Mouse (Mus musculus): Measurements from ENCODE around the gene Psenen. TPM values are rescaled to one million over a fixed set of nuclear protein-coding genes. Genes with fewer than 3 reads are reported as not detected.

Psenen gene
- polyA plus RNA-seq, 1 experiment from 2014 or later, result 126 TPM

DNA sequence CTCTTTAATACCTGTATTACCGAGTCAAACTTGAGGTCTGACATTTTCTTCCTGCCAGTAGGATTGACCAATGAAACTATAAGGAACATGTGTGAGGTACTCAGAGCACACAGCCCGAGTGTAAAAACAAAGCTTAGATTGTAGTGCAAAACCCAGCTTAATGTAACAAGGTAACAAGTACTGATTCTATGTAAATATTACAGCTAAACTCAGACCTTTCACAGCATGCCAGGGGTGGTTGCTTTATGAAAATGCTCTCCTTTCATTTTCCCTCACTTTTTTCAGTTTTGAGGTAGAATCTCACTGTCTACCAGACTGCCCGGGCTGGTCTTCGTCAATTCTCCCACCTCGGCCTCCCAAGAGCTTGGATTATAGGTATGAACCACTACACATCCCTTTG is 32.7 kb upstream of the Psenen start:
- Histone ChIP-seq H3K36me3 (replicated peaks) (no peaks in the 10 kb centered on the region), H3K4me1 (peaks cover 25% of the 10 kb centered on the region), H3K9me3 (no peaks in the 10 kb centered on the region), H3K27me3 (ENCODE audit: poor library complexity, severe bottlenecking) (no peaks in the 10 kb centered on the region), H3K27ac (no peak overlapping the region), H3K4me3 (no peak overlapping the region)
- DNase-seq (ENCODE audit: extremely low spot score, low spot score), result no peak
- WGBS, result 87% methylated on average over 5 of the region's 5 CpGs

DNA sequence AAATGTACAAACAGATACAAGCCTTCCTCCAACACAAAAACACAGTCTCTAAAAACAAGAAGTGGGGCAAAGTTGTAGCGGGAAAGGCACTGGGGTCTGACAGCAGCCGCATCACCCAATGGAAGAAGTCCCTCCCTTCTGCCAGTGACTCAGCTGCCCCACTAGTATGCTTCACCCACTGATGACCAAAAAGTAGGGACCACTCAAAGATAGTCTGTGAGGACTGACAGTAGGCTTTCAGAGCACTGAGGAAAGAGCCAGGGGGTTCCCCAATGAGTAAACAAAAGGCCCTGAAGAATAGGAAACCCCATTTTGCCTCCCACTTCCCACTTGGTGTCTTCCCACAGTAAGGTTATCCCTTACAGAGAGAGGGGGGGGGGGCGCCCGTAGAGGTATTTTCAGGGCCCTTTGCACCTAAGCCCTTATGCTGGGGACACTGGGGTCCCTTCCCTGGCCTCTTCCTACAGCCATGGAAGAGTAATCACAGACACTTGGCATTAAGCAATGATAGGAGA is 31.1 kb upstream of the Psenen start:
- WGBS, result 65% methylated on average over 4 of the region's 4 CpGs
- Histone ChIP-seq H3K36me3 (replicated peaks) (no peaks in the 10 kb centered on the region), H3K4me1 (peaks cover 24% of the 10 kb centered on the region), H3K4me3 (no peak overlapping the region), H3K27ac (no peak overlapping the region), H3K9me3 (no peaks in the 10 kb centered on the region), H3K27me3 (ENCODE audit: poor library complexity, severe bottlenecking) (no peaks in the 10 kb centered on the region)
- no peak for DNase-seq (ENCODE audit: extremely low spot score, low spot score)

DNA sequence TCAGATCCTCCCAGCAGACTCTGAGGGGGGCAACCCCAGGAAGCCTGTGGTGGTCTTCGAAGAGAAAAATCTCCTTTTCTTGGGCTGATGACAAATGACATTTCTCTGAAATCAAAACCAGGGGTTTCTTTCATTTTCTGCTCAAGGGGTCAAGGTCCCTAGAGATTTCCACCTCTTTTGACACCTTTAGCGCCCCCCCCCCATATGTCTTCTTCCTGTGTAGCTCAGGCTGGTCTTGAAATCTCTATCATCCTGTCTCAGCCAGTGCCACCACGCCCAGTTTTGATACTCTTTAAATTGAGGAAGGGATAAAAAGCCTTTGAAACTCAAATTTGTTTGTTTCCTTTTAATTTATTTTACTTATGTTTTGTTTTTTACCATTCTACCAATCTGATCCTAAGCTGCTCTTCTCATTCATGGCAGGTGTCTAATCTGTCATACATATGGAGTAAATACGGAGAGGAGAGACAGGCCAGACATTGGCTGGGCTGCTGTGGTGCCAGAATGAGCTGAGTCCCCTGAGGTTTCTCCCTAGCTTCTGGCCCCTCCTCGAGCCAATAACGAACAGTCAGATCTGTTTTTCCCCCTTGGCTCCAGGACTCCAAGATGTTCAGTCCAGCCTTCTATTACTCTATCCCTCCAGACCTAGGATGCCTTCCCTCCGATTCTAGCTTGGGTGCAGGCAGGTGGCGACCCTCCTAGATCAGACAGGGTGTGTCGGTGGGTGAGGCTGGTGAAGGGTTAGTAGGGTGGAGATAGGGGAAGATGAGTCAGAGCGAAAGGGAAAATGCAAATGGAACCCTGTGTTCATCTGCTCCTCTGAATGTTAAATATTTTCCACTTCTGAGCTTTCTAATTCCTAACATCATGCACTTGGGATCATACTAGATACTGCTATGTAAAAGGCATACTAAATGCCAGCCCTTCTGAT is 30.4 kb upstream of the Psenen start:
- Histone ChIP-seq H3K27me3 (ENCODE audit: poor library complexity, severe bottlenecking) (no peaks in the 10 kb centered on the region), H3K9me3 (no peaks in the 10 kb centered on the region), H3K4me3 (no peak overlapping the region), H3K27ac (no peak overlapping the region), H3K4me1 (peaks cover 26% of the 10 kb centered on the region), H3K36me3 (replicated peaks) (no peaks in the 10 kb centered on the region)
- no peak for DNase-seq (ENCODE audit: extremely low spot score, low spot score)
- WGBS, result 87% methylated on average over 10 of the region's 10 CpGs

DNA sequence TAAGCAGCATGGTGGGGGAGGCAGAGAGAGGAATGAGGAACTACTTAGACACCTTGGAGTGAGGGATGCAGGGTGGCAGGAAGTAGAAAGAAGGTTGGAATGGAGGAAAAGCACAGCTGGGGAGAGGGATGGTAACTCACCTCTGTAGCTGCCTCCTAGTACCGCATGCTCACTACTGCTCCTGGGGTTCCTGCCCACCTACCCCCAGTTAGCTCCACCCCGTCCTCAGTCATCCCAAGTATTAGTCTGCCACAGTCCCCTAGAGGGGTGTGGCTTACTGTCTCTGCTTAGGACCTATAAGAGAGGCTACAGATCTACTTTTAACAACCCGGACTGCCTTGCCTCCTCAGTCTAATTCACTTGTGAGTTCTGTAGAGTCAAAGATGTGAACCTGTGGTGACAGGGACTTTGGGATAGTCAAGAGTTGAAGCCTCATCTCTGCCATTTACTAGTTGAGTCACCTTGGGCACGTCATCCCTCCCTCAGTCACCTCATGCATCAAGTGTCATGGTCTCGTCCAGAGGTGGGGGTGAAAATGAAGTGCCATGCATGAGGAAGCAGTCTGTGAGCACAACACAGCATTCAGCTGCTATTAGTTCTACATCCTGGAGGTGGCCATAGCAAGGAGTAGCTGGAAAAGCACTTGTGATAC is 29.5 kb upstream of the Psenen start:
- DNase-seq (ENCODE audit: extremely low spot score, low spot score), result no peak
- 65% methylated on average over 5 of the region's 5 CpGs for WGBS
- H3K27ac ChIP-seq, result no peak overlapping the region
- H3K27me3 ChIP-seq (ENCODE audit: poor library complexity, severe bottlenecking), result no peaks in the 10 kb centered on the region
- H3K9me3 ChIP-seq, result no peaks in the 10 kb centered on the region
- H3K4me3 ChIP-seq, result no peak overlapping the region
- H3K4me1 ChIP-seq, result peaks cover 26% of the 10 kb centered on the region
- no peaks in the 10 kb centered on the region for H3K36me3 ChIP-seq (replicated peaks)

DNA sequence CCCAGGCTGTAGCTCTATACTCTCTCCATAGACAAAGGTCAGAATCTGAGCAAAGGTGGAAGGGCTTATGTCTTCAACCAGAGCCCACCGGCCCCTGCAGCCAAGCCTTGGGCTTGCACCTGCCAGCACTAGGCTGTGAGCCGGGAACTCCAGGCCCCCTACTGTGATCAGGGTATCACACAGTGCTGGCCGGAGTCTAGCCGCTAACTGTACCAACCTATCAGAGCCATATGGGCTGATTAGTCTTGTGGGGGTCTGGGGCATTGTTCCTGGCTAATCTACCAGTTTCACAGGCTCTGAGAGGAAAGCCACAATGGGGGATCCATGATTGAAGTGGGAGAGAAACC is 28.2 kb upstream of the Psenen start:
- no peaks in the 10 kb centered on the region for H3K9me3 ChIP-seq
- DNase-seq (ENCODE audit: extremely low spot score, low spot score), result no peak
- H3K4me1 ChIP-seq, result peaks cover 38% of the 10 kb centered on the region
- peak overlapping the region; percentile 9; the same call in 1 of the 2 replicates for H3K27ac ChIP-seq
- no peak overlapping the region for H3K4me3 ChIP-seq
- peaks cover 4% of the 10 kb centered on the region for H3K36me3 ChIP-seq (replicated peaks)
- 37% methylated on average over 4 of the region's 4 CpGs for WGBS
- no peaks in the 10 kb centered on the region for H3K27me3 ChIP-seq (ENCODE audit: poor library complexity, severe bottlenecking)

DNA sequence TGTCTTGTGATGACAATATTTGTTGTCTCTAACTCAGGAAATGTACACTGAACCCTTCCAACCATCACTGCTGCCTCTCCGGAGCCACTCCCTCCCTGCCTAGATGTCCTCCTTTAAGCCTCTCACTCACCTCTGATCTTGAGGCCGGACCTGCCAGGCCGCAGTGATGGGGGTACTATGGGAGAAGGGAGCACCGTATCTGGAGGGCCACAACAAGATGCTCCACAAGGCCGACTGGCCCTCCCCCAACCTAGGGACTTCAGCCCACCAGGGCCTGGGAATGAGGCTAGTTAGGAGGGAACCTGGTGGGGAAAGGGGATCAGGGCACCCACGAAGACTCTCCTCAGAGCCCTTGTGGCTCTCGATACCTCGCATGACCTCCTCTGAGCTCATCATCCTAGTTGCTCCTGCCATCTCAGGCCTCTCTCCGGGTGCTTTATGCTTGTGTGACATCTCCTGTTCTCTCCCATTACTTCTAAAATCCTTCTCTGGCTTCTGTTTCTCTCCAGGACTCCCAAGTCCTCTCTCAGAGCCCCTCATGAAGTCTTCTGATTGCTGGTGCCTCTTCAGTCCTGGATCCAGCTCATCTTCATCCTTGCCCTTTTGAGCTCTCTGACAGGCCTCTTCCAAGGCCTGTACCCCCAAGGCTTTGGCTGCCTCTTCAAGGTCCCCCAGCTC is 27.6 kb upstream of the Psenen start:
- 80% methylated on average over 9 of the region's 9 CpGs for WGBS
- peak overlapping the region; percentile 9; the same call in 1 of the 2 replicates for H3K27ac ChIP-seq
- H3K4me3 ChIP-seq, result no peak overlapping the region
- DNase-seq (ENCODE audit: extremely low spot score, low spot score), result no peak
- H3K36me3 ChIP-seq (replicated peaks), result peaks cover 9% of the 10 kb centered on the region
- no peaks in the 10 kb centered on the region for H3K27me3 ChIP-seq (ENCODE audit: poor library complexity, severe bottlenecking)
- peaks cover 40% of the 10 kb centered on the region for H3K4me1 ChIP-seq
- H3K9me3 ChIP-seq, result no peaks in the 10 kb centered on the region

DNA sequence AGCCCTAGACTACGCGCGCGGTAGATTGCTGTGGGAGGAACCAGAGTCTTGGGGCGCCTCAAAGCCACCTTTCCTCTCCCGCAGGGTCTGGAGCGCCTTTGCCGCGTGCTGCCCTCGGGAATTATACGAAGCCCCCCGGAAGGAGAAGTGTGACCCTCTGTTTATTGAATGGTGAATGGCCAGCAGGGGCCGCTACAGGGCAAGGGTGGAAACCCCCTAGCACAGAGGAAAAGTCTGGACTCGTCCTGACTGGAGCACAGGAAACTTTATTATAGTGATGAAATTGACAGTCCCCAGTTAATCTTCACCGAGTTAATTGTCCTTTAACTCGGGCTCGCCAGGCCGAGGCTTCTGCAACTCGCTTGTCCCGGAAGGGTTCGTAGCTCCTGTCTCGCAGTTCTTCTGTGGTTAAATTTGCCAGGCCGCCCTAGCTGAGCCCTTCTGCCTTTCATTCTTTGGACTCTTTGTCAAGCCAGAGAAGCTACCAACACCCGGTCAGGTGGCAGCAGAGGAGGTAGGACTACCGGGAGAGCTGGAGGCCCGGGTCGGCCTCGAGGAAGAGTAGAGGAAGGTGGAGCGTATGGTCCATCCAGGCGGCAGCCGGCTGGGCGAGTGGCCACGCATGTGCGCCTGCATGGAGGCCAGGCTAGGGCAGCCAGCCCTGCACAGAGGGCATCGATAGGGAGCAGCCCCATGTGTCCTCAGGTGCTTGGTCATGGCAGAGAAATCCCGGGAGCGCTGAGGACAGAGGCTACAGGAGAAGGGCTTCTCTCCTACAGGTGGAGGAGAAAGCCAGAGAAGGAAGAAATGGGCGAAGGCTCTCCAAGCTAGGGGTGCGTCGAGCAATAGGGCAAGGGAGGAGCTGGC is 26.2 kb upstream of the Psenen start:
- peak; percentile 87 for DNase-seq (ENCODE audit: extremely low spot score, low spot score)
- Histone ChIP-seq H3K9me3 (no peaks in the 10 kb centered on the region), H3K27me3 (ENCODE audit: poor library complexity, severe bottlenecking) (no peaks in the 10 kb centered on the region), H3K36me3 (replicated peaks) (peaks cover 23% of the 10 kb centered on the region), H3K4me1 (peaks cover 40% of the 10 kb centered on the region), H3K4me3 (peak overlapping the region; percentile 98), H3K27ac (peak overlapping the region; percentile 99)
- WGBS, result 31% methylated on average over 40 of the region's 40 CpGs

DNA sequence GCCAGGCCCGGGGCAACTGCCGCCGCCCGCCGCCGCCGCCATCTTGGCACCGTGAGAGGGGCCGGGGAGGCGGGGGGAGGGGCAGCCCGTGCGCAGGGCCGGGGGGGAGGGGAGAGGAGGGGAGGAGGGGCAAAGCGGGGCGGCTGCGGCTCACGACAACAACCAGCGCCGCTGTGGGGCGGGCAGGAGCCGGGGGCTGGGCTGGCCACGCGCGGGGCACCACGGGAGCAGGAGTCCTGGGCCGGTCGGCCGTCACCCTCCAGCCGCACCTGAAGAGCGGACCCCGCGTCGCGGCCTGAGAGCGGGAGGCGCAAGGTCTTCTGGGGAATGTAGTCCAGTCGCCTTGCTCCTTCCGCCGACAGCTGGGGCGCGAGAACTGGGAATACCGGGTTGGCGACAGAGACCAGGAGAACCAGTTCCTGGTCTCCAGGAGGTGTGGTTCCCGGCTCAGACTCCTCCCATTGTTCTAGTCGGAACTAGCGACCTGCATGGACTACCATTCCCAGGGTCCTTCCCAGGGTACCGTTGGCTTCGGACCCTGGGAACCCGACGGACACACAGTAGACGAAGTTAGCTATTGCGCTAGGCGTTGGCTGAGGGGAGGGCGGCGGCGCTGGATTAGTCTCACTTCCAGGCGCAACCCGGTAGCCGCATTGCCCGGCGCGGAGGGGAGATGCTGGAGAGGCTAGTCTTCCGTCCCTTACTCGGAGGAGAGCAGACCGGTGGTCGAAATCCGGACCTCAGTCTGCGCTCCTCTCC is 25.4 kb upstream of the Psenen start, which contains the start of gene Kmt2b:
TSS of gene Kmt2b (minus strand) at position 51 of the 759 bp plus-strand sequence.
- peaks cover 31% of the 10 kb centered on the region for H3K36me3 ChIP-seq (replicated peaks)
- H3K4me1 ChIP-seq, result peaks cover 40% of the 10 kb centered on the region
- WGBS, result under 1% methylated on average over 63 of the region's 68 CpGs
- peak; percentile 97 for DNase-seq (ENCODE audit: extremely low spot score, low spot score)
- no peaks in the 10 kb centered on the region for H3K9me3 ChIP-seq
- H3K27ac ChIP-seq, result peak within 1 kb of the TSS; percentile 99
- no peaks in the 10 kb centered on the region for H3K27me3 ChIP-seq (ENCODE audit: poor library complexity, severe bottlenecking)
- H3K4me3 ChIP-seq, result peak within 1 kb of the TSS; percentile 98

DNA sequence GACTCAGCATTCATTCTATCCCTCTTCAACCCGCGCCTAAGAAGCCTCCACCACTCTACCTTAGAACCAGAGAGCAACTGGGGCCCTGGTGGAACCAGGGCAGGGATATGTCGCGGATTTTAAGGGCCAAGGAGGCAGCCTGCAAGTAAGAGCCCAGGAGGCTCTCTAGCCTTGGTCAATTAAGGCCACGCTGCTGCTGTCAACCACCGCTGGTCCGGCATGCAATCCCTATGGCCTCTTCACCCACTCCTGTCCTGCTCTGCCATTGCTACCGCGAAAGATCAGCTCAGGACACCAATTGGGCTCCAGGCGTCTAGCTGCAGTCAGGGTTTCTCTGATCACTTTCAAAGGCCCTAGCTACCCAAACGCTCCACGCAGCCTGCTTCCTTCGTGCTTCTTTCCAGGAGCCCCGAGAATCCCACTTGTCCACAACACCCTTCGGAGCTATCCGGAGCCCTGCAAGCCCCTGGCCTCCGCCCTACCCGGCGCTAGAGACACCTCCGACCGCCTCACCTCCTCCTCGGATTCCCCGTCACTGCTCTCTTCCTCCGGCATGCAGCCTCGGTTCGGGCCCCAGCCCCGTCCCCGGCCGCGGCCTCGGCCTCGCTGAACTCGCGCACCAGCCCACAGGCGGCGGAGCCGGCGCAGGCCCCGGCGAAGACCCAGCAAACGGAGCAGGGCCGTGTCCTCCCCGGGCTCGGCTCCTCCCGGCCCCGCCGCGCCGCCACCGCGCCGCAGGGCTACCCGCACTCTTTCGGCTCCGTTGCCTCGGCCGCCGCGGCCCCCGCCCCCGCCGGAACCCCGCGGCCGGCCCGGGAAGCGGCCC is 24.6 kb upstream of the Psenen start:
- Histone ChIP-seq H3K9me3 (no peaks in the 10 kb centered on the region), H3K4me1 (peaks cover 40% of the 10 kb centered on the region), H3K27ac (peak overlapping the region; percentile 99), H3K4me3 (peak overlapping the region; percentile 98), H3K27me3 (ENCODE audit: poor library complexity, severe bottlenecking) (no peaks in the 10 kb centered on the region), H3K36me3 (replicated peaks) (peaks cover 39% of the 10 kb centered on the region)
- peak; percentile 49 for DNase-seq (ENCODE audit: extremely low spot score, low spot score)
- WGBS, result 1% methylated on average over 59 of the region's 67 CpGs

DNA sequence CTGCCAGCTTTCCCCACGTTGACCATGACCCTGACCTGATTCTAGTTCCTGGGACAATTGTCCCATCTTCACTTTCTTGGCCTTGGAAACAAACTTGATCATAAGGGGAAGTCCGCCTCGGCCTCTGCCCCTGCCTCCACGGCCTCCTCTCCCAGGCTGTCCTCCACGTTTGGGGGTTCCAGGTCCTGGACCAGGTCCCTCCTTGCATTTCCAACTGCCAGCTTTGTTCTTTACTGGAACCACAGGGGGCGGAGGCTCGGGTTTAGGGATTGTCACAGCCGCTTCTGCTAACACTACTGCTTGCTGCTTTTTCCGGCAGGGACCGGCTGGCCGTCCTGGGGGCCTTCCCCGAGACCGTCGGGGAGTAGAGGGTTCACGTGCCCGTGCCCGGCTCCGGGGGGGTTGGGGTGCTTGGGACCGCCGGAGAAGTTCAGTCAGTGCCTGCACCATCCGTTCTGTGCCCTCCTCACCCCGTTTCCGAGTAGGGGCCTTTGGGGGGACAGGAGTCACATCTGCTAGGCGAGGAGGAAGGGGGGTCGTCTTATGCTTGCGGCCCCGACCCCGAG is 23.1 kb upstream of the Psenen start:
- Histone ChIP-seq H3K27me3 (ENCODE audit: poor library complexity, severe bottlenecking) (no peaks in the 10 kb centered on the region), H3K27ac (0 out of 2 replicates have a peak overlapping the region, but pooled peaks have one; percentile 21), H3K4me1 (peaks cover 32% of the 10 kb centered on the region), H3K4me3 (peak overlapping the region; percentile 98), H3K36me3 (replicated peaks) (peaks cover 54% of the 10 kb centered on the region), H3K9me3 (no peaks in the 10 kb centered on the region)
- no peak for DNase-seq (ENCODE audit: extremely low spot score, low spot score)
- WGBS, result 90% methylated on average over 28 of the region's 28 CpGs
